Mouse (Mus musculus): ENCODE results near the gene Sdc1. TPM values are rescaled to one million over a fixed set of nuclear protein-coding genes. Genes with fewer than 3 reads are reported as not detected.

Sdc1 gene
- polyA plus RNA-seq, 1 experiment from 2014 or later: 33.9 TPM

DNA sequence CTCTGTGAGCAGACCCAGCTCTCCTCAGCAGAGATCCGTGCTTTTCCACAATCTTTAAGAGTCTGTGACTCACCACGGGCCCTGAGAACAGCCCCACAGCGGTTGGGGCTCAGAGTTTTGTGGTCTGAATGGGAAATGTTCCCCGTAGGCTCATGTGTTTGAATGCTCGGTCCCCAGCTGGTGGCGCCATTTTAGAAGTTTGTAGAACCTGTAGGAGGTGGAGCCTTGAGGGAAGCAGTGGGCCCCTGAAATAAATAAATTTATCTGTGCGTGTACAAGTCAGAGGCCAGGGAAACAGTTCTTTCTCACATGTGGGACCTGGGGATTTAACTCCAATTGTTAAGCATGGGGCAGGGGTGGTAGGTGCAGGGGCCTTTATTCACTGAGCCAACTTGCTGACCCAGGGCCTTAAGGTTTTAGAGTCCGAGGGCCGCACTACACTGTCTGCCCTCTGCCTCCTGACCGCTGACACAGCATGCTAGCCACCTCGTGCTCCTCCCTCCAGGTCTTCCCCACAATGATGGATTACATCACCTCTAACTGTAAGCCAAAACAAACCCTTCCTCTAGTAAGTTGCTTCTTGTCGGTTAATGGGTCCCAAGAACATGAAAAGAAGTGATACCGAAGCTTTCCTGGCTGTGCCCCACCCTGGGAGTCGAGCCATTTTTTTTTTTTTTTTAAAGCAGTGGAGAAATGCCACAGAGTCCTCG lies 6.7 kb upstream of the Sdc1 start:
- ATAC-seq (replicated peaks; ENCODE audit: insufficient number of reproducible peaks, insufficient read depth, low FRiP score, low read depth): 0 out of 2 replicates have a peak, but pooled peaks have one; percentile 23
- Histone ChIP-seq H3K27me3 (no peaks in the 10 kb centered on the region), H3K9me3 (replicated peaks) (no peaks in the 10 kb centered on the region), H3K9ac (no peak overlapping the region), H3K27ac (no peak overlapping the region), H3K4me2 (no peak overlapping the region), H3K4me1 (replicated peaks) (no peaks in the 10 kb centered on the region), H3K36me3 (no peaks in the 10 kb centered on the region), H3K4me3 (no peak overlapping the region)
- 69% methylated on average over 15 of the region's 15 CpGs for WGBS

DNA sequence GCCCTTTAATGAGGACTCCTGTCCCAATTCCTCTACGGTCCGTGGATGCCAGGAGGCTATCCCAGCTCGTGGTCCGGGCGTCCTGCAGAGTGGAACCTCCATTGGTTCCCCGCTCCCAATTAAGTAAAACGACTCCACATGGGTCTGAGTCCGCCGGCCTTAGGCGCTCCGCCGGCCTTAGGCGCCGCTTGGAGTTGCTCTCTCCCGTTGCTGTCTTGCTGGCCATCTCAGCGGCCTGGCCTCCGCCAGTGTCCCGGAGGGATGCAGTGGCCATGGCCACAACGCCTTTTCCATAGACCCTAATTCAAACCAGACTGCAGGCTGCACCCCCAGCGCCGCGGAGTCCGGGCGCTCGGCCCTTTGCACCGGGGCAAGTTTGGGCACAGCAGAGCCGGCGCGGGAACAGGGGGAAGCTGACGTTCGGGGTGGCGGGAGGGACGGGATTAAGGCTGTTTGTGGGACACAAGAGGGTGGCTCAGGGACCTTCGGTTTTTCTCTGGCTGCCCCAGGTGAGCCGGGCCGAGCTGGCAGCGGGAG lies 789 bp downstream of the Sdc1 start:
- Histone ChIP-seq H3K9ac (peak overlapping the region; percentile 74), H3K36me3 (no peaks in the 10 kb centered on the region), H3K27me3 (no peaks in the 10 kb centered on the region), H3K27ac (peak overlapping the region; percentile 66), H3K9me3 (replicated peaks) (no peaks in the 10 kb centered on the region), H3K4me1 (replicated peaks) (peaks cover 22% of the 10 kb centered on the region), H3K4me3 (peak overlapping the region; percentile 68), H3K4me2 (peak overlapping the region; percentile 95)
- WGBS: under 1% methylated on average over 37 of the region's 37 CpGs
- ATAC-seq (replicated peaks; ENCODE audit: insufficient number of reproducible peaks, insufficient read depth, low FRiP score, low read depth): peak; percentile 24

DNA sequence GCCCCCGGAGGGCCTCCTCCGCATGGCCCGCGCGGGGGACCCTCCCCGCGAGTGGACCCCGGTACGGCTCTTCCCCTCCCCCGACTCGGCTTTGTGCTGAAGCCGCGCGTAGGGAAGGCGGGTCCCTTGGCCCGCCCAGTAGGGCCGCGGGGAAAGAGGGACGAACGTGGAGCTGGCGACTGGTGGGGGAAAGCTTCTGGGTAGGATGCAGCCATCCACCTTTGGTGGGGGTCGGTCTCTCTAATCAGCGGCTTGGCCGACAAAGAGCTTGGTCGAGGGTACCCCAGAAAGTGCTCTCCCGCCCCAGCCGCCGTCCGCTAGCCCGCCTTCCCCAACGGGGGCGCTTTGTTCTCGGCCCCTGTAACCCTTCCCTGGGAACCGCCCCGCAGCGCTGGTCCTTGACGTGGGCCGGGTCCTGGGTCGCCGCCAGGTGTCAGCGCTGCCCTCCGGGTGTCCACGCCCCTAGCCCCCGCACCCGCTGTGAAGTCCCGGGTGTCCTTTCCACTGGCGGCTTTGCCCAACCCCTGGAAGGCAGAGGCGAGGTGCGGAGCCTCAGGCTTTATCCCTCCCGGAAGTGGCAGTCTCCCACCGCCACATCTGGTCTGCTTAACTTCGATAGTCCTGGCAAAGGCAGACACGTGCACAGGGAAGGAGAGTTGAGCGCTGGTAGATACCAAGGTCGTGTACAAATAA lies 1.5 kb downstream of the Sdc1 start:
- WGBS: under 1% methylated on average over 49 of the region's 55 CpGs
- ATAC-seq (replicated peaks; ENCODE audit: insufficient number of reproducible peaks, insufficient read depth, low FRiP score, low read depth): peak; percentile 24; the same call in 1 of the 2 replicates

DNA sequence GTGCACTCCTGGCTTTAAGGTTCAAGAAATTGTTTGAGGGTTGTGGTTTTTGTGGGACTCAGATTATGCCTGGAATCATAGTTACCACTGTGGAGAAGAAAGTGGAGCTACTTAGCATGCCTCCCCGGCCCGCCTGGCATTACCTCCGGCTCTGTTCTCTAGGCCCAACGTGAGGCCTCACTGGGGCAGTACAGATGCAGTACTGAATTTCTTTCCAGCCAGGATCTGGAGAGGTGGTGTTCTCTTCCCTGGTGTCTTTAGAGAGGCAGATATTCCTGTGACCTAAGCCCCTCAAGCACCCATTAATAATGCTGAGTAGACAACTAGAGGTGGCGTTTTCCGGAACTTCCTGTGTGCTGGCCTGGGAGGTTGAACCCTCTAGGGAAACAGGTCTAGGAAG lies 2.2 kb downstream of the Sdc1 start:
- ATAC-seq (replicated peaks; ENCODE audit: insufficient number of reproducible peaks, insufficient read depth, low FRiP score, low read depth): no peak
- WGBS: 53% methylated on average over 6 of the region's 6 CpGs
- H3K4me1 ChIP-seq (replicated peaks): peaks cover 22% of the 10 kb centered on the region
- H3K27me3 ChIP-seq: no peaks in the 10 kb centered on the region
- H3K9me3 ChIP-seq (replicated peaks): no peaks in the 10 kb centered on the region
- peak overlapping the region; percentile 74 for H3K9ac ChIP-seq
- peak overlapping the region; percentile 68 for H3K4me3 ChIP-seq
- H3K4me2 ChIP-seq: peak overlapping the region; percentile 95
- no peak overlapping the region for H3K27ac ChIP-seq
- no peaks in the 10 kb centered on the region for H3K36me3 ChIP-seq

More for the DNA sequence above, 1.5 kb downstream of the Sdc1 start:
- peak overlapping the region; percentile 95 for H3K4me2 ChIP-seq
- H3K27ac ChIP-seq: peak overlapping the region; percentile 66
- peak overlapping the region; percentile 74 for H3K9ac ChIP-seq
- no peaks in the 10 kb centered on the region for H3K9me3 ChIP-seq (replicated peaks)
- H3K27me3 ChIP-seq: no peaks in the 10 kb centered on the region
- no peaks in the 10 kb centered on the region for H3K36me3 ChIP-seq
- H3K4me3 ChIP-seq: peak overlapping the region; percentile 68
- peaks cover 22% of the 10 kb centered on the region for H3K4me1 ChIP-seq (replicated peaks)

DNA sequence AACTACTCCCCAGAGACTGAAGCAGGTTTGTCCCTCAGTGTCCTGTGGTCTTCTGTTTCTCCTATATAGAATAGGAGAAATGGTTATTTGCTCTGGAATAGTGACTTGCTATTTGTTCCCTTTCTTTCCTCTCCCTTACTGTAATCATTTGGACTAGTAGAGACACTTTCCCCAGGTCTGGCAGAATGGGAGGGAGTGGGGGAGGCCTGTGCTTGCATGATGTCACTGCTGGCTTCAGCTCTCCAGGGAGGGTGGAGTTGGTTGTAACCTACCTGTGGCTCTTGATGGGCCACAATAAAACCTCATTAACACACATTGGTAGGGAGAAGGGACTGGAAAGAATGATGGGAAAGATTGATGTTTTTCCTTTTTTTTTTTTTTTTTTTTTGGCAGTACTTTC lies 3.1 kb downstream of the Sdc1 start:
- H3K9me3 ChIP-seq (replicated peaks): no peaks in the 10 kb centered on the region
- ATAC-seq (replicated peaks; ENCODE audit: insufficient number of reproducible peaks, insufficient read depth, low FRiP score, low read depth): no peak
- H3K4me1 ChIP-seq (replicated peaks): peaks cover 22% of the 10 kb centered on the region
- H3K4me3 ChIP-seq: no peak overlapping the region
- no peaks in the 10 kb centered on the region for H3K27me3 ChIP-seq
- no peaks in the 10 kb centered on the region for H3K36me3 ChIP-seq
- 0 out of 2 replicates have a peak overlapping the region, but pooled peaks have one; percentile 95 for H3K4me2 ChIP-seq
- peak overlapping the region; percentile 9; the same call in 1 of the 2 replicates for H3K27ac ChIP-seq
- H3K9ac ChIP-seq: no peak overlapping the region

DNA sequence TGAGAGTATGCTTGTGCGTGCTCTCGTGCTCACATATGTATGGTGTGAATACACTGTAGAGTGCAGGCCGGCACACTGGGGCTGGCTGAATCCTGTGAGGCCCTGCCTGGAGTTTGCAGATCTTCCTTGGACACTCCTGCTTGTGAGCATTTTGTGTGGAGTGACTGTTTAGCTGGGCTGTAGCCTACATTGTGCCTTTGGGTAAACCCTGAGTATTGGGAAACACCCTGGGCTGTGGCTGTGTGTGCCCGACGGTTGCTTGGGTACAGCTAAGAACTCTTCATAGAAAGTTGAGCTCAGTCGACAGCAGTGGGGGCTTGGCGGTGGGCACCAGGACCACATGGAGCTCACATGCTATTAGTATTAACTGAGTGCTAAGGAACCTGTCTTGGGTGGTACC lies 5.1 kb downstream of the Sdc1 start:
- no peaks in the 10 kb centered on the region for H3K9me3 ChIP-seq (replicated peaks)
- no peak overlapping the region for H3K4me3 ChIP-seq
- no peak for ATAC-seq (replicated peaks; ENCODE audit: insufficient number of reproducible peaks, insufficient read depth, low FRiP score, low read depth)
- H3K9ac ChIP-seq: no peak overlapping the region
- H3K36me3 ChIP-seq: no peaks in the 10 kb centered on the region
- no peaks in the 10 kb centered on the region for H3K27me3 ChIP-seq
- WGBS: 90% methylated on average over 7 of the region's 7 CpGs
- no peak overlapping the region for H3K27ac ChIP-seq
- H3K4me2 ChIP-seq: no peak overlapping the region
- H3K4me1 ChIP-seq (replicated peaks): peaks cover 20% of the 10 kb centered on the region

DNA sequence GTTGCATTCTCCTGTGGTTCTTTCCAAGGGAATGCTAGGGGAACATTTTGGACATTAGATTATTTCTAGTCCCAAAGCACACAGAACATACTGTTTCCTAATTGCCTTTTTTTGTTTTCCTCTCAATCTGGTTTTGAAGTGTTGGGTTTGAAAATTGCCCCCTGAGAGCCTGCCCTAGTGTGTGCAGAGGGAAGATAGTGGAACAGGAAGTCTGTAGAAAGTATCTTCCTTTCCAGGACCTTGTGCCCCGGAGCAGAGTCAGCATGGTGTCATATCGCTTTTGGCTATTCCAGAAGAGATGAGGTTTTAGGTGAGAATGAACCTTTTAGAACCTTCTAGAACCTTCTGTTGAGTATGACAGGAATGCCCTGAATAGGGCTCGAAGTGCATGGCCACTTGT lies 5.6 kb downstream of the Sdc1 start:
- 85% methylated on average over 3 of the region's 3 CpGs for WGBS
- H3K4me3 ChIP-seq: no peak overlapping the region
- H3K9ac ChIP-seq: no peak overlapping the region

DNA sequence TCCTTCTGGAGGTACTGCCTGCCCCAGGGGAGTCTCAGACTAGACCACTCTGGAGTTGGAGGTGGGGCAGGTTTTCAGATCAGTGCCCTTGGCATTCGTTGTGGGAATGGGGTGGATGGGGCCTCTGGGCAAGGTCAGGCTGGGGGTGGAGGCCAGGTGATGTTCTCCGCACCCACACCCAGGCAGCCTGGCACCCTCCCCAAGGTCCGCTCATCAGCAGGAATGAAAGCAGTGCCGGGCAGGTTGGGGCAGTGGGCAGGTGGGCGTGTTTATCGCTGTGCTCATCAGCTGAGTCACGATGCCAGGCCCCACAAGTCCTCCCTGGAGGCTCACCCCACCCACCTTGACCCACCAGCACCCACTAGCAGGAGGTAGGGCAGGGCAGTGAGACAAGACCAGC lies 7.0 kb downstream of the Sdc1 start:
- no peak overlapping the region for H3K27ac ChIP-seq
- no peaks in the 10 kb centered on the region for H3K27me3 ChIP-seq
- no peaks in the 10 kb centered on the region for H3K9me3 ChIP-seq (replicated peaks)
- no peaks in the 10 kb centered on the region for H3K36me3 ChIP-seq
- ATAC-seq (replicated peaks; ENCODE audit: insufficient number of reproducible peaks, insufficient read depth, low FRiP score, low read depth): no peak
- H3K4me1 ChIP-seq (replicated peaks): peaks cover 28% of the 10 kb centered on the region
- no peak overlapping the region for H3K4me3 ChIP-seq
- H3K9ac ChIP-seq: no peak overlapping the region
- no peak overlapping the region for H3K4me2 ChIP-seq
- WGBS: 82% methylated on average over 7 of the region's 7 CpGs

More for the DNA sequence above, 5.6 kb downstream of the Sdc1 start:
- Histone ChIP-seq H3K4me2 (no peak overlapping the region), H3K27me3 (no peaks in the 10 kb centered on the region), H3K4me1 (replicated peaks) (peaks cover 25% of the 10 kb centered on the region), H3K9me3 (replicated peaks) (no peaks in the 10 kb centered on the region), H3K27ac (no peak overlapping the region), H3K36me3 (no peaks in the 10 kb centered on the region)
- no peak for ATAC-seq (replicated peaks; ENCODE audit: insufficient number of reproducible peaks, insufficient read depth, low FRiP score, low read depth)

DNA sequence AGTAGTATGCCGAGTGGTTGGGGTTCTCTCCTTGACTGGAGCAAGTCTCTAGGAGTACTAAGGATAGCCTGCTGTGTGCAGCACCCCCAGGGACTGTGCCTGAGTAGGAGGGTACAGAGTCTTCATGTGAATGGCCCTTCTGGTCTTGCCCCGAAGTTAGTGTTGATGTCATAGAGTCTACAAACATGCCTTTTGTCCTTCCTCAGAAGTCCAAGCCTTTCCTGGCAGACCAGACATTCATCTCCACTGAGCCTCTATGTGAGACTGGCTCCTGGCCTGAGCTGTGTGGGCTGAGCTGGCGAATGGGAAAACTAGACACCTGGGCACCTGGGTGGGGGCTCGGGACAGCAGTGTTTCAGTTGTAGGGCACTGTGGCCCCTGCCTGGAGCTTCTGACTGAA lies 8.7 kb downstream of the Sdc1 start:
- no peak overlapping the region for H3K9ac ChIP-seq
- no peaks in the 10 kb centered on the region for H3K27me3 ChIP-seq
- H3K4me3 ChIP-seq: no peak overlapping the region
- no peaks in the 10 kb centered on the region for H3K36me3 ChIP-seq
- no peaks in the 10 kb centered on the region for H3K9me3 ChIP-seq (replicated peaks)
- H3K4me2 ChIP-seq: no peak overlapping the region
- peaks cover 17% of the 10 kb centered on the region for H3K4me1 ChIP-seq (replicated peaks)
- WGBS: 66% methylated on average over 4 of the region's 4 CpGs
- no peak for ATAC-seq (replicated peaks; ENCODE audit: insufficient number of reproducible peaks, insufficient read depth, low FRiP score, low read depth)
- no peak overlapping the region for H3K27ac ChIP-seq

DNA sequence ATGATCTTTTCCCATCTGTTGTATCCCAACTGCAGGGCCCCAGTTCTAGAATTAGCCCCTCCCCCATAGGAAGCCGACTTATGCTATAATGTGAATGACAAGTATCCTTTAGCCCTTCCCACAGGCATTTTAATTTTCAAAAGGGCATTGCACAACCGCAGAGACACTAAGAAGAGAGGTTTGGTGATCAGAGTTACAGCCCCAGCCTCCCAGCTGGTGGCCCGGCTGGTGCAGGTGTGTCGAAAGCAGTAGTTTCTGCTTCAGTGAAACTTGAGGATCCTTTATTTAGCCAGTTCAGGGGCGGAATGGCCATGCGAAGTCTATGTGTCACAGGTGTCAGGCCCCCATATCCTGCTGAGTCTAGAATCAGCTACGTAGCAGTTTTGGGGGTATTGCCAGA lies 10.0 kb downstream of the Sdc1 start:
- Histone ChIP-seq H3K36me3 (no peaks in the 10 kb centered on the region), H3K27ac (0 out of 2 replicates have a peak overlapping the region, but pooled peaks have one; percentile 26), H3K4me1 (replicated peaks) (peaks cover 24% of the 10 kb centered on the region), H3K4me2 (no peak overlapping the region), H3K9ac (no peak overlapping the region), H3K4me3 (no peak overlapping the region), H3K27me3 (no peaks in the 10 kb centered on the region), H3K9me3 (replicated peaks) (no peaks in the 10 kb centered on the region)
- ATAC-seq (replicated peaks; ENCODE audit: insufficient number of reproducible peaks, insufficient read depth, low FRiP score, low read depth): no peak
- 78% methylated on average over 7 of the region's 7 CpGs for WGBS

DNA sequence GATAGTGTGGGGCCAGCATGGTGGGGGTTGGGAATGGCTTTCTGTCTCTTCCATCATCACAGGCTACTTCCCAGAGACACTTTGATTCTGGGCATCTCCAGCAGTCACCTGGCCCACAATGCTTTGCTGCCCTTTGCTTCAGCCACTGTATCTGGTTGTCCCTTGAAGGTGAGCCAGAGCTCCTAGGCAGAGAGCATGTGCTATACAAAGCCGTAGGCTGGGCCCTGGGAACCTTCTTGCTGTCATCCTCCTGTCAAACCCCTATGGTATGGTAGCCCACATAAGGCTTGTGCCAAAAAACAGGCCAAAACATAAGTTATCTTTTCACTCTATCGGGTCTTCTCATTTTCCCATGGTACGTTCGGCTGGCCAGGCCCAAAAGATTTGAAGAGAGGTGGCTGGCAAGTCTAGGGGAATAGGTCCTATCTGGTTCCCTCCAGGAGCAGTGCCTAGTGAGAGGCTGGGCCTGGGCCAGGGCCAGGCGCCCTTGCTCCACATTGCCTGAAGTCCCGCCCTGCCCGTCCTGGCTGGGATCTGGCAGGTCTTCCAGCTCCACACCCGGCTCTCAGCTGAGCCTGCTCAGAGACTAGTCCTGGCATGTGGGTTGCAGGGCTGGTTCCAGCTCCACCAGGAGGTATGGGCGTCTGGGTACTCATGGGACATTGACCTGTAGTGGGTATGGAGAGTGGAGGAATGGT lies 10.7 kb downstream of the Sdc1 start:
- peak overlapping the region; percentile 26; the same call in 1 of the 2 replicates for H3K27ac ChIP-seq

More for the DNA sequence above, 10.7 kb downstream of the Sdc1 start:
- peak; percentile 59; the same call in 1 of the 2 replicates for ATAC-seq (replicated peaks; ENCODE audit: insufficient number of reproducible peaks, insufficient read depth, low FRiP score, low read depth)
- Histone ChIP-seq H3K9ac (no peak overlapping the region), H3K4me3 (no peak overlapping the region), H3K36me3 (no peaks in the 10 kb centered on the region), H3K4me1 (replicated peaks) (peaks cover 24% of the 10 kb centered on the region), H3K27me3 (no peaks in the 10 kb centered on the region), H3K4me2 (no peak overlapping the region), H3K9me3 (replicated peaks) (no peaks in the 10 kb centered on the region)
- WGBS: 54% methylated on average over 9 of the region's 9 CpGs

All from heart, embryonic 15.5 days (tissue).